Mouse (Mus musculus) CH12.LX (cell line): Measurements from ENCODE around the gene Abcb8.

ENCODE experiments used
- CTCF ChIP-seq, 2 experiments: IDR thresholded peaks in 1 of 2; conservative IDR thresholded peaks in 1 of 2; 2 replicates each; pipeline ENCODE4 v1.5.1; 2011 to 2012; ENCODE audit warnings: low read depth in 2 of 2, low read length in 2 of 2, improper control_type of control experiment in 1 of 2, inconsistent platforms in 1 of 2, mild to moderate bottlenecking in 1 of 2, moderate library complexity in 1 of 2
- HCFC1 ChIP-seq: IDR thresholded peaks from 2 replicates; pipeline ENCODE4 v1.6.1; 2012; ENCODE audit warnings: low read depth, mild to moderate bottlenecking, inconsistent platforms, low read length, improper control_type of control experiment
- MAX ChIP-seq: IDR thresholded peaks from 2 replicates; pipeline ENCODE4 v1.6.1; 2011; ENCODE audit warnings: low read length, improper control_type of control experiment
- MEF2A ChIP-seq: IDR thresholded peaks from 2 replicates; pipeline ENCODE4 v1.6.1; 2014; ENCODE audit warnings: low read depth, mild to moderate bottlenecking, inconsistent platforms, low read length, improper control_type of control experiment, borderline replicate concordance
- MXI1 ChIP-seq: IDR thresholded peaks from 2 replicates; pipeline ENCODE4 v1.6.1; 2011; ENCODE audit warnings: mild to moderate bottlenecking, low read depth, low read length, improper control_type of control experiment
- PAX5 ChIP-seq: IDR thresholded peaks from 2 replicates; pipeline ENCODE4 v1.6.1; 2012; ENCODE audit warnings: low read length, inconsistent platforms, mixed read lengths
- POLR2A ChIP-seq: IDR thresholded peaks from 2 replicates; pipeline ENCODE4 v1.6.1; 2011; ENCODE audit warnings: low read depth, mild to moderate bottlenecking, improper control_type of control experiment, low read length
- POLR2AphosphoS2 ChIP-seq: IDR thresholded peaks from 2 replicates; pipeline ENCODE4 v1.6.1; 2011; ENCODE audit warnings: low read depth, low read length, improper control_type of control experiment
- RCOR1 ChIP-seq: conservative IDR thresholded peaks from 2 replicates; pipeline ENCODE4 v1.6.1; 2012; ENCODE audit warnings: low read depth, mild to moderate bottlenecking, inconsistent platforms, low read length, improper control_type of control experiment
- SMC3 ChIP-seq: IDR thresholded peaks from 2 replicates; pipeline ENCODE4 v1.6.1; 2011; ENCODE audit warnings: low read depth, low read length, improper control_type of control experiment
- USF1 ChIP-seq: IDR thresholded peaks from 2 replicates; pipeline ENCODE4 v1.6.1; 2014; ENCODE audit warnings: low read depth, mild to moderate bottlenecking, inconsistent platforms, low read length, improper control_type of control experiment
- USF2 ChIP-seq: conservative IDR thresholded peaks from 2 replicates; pipeline ENCODE4 v1.6.1; 2011; ENCODE audit warnings: low read depth, low read length, improper control_type of control experiment
- ZNF384 ChIP-seq: IDR thresholded peaks from 2 replicates; pipeline ENCODE4 v1.6.1; 2012; ENCODE audit warnings: low read depth, low read length, improper control_type of control experiment, inconsistent platforms

DNA sequence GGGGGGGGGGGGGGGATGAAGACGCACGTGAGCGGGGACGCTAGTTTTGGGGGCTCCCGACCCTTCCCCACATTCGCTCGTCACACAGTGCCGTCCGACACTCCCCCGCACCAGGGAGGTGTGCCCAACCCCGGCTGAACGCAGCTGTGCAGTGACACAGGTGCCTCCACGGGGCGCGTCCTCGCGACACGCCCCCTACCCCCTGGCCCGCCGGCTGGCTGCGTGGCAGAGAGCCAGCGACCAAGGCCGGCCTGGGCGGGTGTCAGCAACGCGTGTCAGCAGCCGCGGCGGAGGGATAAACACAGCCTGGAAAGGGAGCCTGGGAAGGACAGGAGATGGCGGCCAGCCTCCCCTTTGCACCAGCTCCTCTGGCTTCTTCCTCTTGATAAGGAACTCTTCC is 44.9 kb upstream of the Abcb8 start:
- TF ChIP-seq MEF2A (no peak), HCFC1 (no peak), POLR2A (no peak), RCOR1 (no peak), USF2 (no peak), CTCF (conservative IDR thresholded peaks at IDR 0.05 in 1 of 2, IDR thresholded peaks at IDR 0.05 in 1 of 2; ENCODE audit: low read depth in 2 of 2, low read length in 2 of 2) (no peak), USF1 (no peak), SMC3 (no peak), PAX5 (no peak), ZNF384 (no peak), MAX (no peak), POLR2AphosphoS2 (no peak), MXI1 (peak; percentile 23; the same call in 1 of the 2 replicates)
